Mouse (Mus musculus) embryo, embryonic 10 days (tissue): ENCODE results near the gene Meis1.

Experiments
- DNase-seq: peaks from one replicate; pipeline ENCODE4 v3.0.0-alpha.2; 2015; ENCODE audit warnings: low spot score

The Meis1 gene

DNA sequence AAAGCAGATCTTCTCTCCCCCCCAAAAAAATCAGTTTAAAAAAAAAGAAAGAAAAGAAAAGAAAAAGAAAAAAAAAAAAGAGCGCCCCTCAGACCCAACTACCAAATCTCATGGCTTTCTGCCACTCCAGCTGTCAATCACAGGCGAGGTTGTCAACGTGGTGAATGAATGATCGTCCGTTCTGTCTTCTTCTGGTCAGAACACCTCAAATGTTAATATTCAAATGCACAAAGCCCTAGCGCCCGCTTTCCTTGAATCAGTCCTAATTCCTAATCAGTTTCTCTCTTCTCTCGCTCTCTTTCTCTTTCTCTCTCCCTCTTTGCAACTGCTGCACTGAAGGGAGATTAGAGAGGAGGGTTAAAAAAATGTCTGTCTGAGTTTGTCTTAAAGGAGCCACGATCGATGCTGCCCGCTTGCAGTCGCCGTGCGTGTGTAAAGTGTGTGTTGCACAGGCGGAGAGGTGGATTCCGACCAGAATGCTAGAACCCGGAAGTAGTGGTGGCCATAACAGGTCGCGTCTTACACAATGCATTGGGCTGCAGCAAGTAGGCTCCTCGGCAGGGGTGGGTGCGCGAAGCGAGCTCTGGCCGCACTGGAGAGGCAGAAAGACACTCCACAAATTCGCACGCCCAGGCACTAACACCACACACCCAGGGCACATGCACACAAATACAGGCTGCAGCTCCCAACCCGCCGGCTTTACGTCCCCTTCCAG is at the start of gene Meis1:
Meis1 (minus strand) TSS at position 497 of the 715 bp plus-strand sequence.
- DNase-seq, result peak; percentile 95

DNA sequence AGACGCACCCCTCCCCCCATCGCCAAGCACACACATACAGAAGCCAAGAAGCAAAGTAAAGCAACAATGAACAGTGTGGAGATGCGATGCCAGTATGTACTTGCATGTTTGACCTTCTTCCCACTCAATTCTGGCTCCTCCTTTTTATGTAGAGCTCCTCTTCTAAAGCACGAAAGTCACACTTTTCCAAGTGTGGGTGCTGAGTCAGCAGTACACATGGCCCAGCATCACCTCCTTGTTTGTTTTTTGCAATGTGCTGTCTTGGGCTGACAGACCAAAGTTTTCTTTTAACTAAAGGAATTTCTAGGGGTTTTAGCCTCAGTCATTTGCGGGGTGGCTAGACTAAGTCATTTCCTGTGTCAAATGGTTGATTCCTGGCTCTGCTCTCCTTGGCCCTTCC is 48.5 kb upstream of the Meis1 start:
- no peak for DNase-seq

GRCm38 (mm10) chr11:19049276-19049675 is 30.5 kb upstream of the Meis1 start:
- no peak for DNase-seq

DNA sequence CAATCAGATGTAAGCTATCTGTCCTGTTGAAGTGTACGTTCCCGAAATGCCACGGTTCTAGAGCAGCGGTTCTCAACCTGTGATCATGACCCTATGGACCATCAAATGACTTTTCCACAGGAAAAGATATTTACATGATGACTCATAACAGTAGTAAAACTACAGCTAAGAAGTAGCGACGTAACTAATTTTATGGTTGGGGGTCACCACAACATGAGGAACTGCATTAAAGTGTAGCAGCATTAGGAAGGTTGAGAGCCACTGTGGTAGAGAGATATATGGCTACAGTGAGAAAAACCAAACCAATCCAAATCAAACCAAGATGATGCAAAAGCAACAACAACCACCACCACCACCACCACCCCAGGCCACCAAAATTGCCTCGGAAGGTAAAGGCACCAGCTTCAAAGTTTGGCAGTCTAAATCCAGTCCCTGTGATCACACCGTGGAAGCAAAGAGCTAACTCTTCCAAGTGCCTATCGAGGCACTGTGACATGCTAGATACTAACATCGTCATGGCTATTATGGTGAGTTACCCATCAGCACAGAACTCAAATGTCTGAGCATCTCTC is 17.9 kb upstream of the Meis1 start:
- no peak for DNase-seq

GRCm38 (mm10) chr11:19026581-19027561 is 8.1 kb upstream of the Meis1 start:
- DNase-seq, result peak; percentile 88

- DNase-seq, result no peak
Observed at GRCm38 (mm10) chr11:19025976-19026520, 7.3 kb upstream of the Meis1 start.

DNA sequence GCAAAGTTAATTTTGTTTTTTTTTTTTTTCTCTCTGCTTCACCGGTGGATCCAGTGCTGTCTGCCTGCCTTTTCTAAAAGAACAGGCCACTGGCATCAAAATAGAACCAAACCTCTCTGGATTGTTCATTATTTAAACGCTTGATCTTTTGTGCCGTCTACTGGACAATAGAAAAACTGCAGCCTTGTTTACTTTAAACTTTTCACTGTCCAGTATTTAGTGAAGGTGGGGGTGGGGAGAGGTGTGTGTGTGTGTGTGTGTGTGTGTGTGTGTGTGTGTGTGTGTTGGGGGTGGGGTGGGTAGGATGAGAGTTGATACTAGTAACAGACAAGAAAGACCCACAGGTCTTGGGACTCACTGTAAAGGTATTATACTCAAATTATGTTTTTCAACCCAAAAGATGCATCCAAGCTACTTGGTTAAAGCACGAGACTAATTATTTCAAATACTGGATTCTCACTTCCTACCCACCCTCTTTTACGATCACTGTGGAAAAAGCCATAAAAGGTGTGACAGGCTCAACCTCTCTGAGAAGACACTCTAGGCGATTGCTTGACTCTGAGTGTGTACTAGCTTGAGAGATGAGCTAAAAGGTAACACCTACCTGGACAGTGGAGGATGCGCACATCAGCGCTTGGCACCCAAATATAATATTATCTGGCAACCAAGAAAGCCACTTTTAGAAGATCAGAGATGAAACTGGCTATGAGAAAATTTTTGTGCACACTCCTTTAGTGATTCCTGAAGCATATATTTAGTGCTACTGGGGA is 5.9 kb upstream of the Meis1 start:
- peak; percentile 67 for DNase-seq

- DNase-seq, result peak; percentile 59
Observed at GRCm38 (mm10) chr11:19023356-19023755, 4.6 kb upstream of the Meis1 start.

GRCm38 (mm10) chr11:19022576-19022975 is 3.8 kb upstream of the Meis1 start:
- no peak for DNase-seq

GRCm38 (mm10) chr11:19020951-19021710 is 2.3 kb upstream of the Meis1 start:
- DNase-seq, result peak; percentile 71

GRCm38 (mm10) chr11:19020371-19020824 is 1.6 kb upstream of the Meis1 start:
- DNase-seq, result peak; percentile 95

GRCm38 (mm10) chr11:19019204-19020171 is 703 bp upstream of the Meis1 start:
- peak; percentile 69 for DNase-seq

DNA sequence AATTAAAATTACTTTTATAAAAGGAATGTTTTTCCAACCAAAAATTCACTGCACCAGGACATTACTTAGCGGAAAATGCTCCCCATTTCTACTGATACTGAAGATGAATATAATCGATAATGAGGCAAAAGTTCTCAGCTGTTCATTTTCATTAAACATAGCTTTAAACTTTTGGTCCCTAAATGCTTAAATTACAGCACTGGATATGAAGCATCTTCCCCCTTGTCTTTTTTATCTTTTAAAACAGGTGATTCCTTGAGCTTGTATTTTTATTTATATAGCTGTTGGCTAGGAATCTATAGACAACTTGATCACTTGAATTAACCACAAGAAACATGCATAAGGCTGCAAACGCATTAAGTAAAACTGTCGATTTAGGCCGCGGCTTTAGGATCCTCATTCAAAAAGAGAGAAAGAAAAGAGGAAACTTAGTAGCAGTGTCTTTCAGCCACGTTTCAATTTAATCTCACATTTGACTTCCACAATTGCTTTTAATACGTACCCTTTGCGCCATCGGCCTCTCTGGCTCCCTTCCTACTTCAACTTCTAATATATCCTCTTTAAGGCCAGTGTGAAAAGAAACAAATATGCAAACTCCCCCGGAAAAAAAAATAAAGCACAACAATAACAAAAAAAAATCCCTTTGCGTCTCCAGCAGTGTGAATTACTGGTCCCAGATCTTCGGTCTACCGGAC is 919 bp downstream of the Meis1 start:
- DNase-seq, result no peak

DNA sequence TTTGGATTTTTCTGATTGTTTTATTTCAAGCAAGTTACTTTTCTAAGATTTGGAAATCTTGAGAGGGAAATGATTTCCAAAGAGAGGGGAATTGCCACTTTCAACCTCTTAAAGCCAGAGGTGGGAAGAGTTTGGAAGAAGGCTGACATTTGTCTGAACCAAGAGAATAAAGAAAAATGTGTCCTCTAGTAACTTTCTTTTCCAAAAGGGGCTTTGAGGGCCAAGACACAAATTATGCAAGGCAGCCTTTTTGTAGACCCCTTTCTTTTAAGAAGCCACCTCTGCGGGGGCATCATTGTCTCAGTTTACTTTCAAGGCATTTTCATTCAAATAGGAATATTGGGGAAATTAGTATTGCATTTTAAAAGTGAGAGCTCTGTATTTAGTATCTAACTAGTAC is 1.5 kb downstream of the Meis1 start:
- no peak for DNase-seq

DNA sequence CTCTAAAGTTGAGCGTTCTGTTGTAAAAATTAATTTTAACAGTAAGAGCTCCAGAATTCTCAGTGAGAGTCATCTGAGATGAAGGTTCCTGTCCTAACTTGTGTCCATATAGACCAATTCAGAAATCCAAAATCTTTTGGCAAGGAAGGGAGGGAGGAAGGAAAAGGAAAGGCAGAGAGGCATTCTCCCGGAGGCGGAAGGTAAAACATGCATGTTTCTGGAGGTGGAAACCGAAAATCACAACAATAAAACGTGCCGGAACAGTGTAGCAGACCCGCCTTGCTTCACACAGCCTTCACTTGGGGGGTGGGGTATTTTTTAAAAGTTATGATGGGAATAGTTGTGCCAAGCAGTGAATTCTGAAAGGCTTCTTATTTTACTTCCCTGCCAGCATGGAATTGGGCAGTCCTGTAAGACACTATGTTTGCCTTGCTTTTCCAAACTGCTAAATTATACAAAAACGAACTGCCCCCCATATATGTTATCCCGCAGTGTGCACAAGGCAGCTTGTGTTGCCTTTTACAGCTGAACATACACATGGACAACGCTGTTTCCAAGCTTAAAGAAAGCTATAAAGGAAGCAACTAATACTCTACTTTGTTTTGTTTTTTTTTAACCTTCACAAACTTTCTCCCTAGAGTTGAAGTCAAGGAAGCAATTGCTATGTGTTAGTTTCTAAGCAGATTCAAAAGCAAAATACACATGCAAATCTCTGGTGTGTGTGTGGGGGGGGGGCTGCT is 2.1 kb downstream of the Meis1 start:
- DNase-seq, result no peak

DNA sequence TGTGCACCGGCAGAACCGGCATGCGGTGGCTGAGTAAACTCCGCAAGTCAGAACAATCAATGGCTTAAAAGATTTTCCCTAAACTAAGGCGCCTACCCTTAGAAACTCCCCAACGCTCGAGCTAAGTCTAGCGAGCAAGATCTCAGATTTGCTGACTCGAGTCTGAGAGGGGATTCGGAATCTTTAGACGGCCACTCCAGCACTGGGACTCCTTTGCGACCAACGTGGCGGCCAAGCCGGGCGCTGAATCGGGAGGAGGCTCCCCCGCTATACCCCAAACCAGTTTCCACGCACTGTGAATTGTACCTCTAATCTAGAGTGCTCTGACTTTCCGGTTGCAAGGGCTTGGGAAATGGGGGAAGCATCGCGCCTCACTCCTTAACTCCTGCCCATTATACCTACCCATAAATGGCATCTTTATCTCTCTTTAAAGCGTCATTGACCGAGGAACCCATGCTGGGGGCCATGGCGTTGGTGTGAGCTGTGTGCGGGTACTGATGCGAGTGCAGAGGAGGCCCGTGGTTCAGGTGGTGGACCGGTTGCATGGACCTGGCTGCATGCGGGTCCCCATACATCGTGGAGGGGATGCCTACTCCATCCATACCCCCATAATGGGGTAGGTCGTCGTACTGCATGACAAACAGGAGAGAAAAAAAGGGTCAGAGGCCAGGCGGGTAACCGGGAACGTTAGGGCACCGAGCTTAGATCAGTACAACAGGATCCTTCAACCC is 2.9 kb downstream of the Meis1 start:
- peak; percentile 60 for DNase-seq

GRCm38 (mm10) chr11:19015381-19015730 is 3.4 kb downstream of the Meis1 start:
- DNase-seq, result no peak
